Mouse (Mus musculus) heart, embryonic 10.5 days (tissue): ENCODE measurements around the gene Irf2bpl. TPM values are rescaled to one million over a fixed set of nuclear protein-coding genes. Genes with fewer than 3 reads are reported as not detected.

Experiments
- DNase-seq: peaks from one replicate; pipeline ENCODE4 v3.0.0-alpha.2; 2017; ENCODE audit warnings: low spot score
- H3K27ac ChIP-seq: fragments of 300-500 bp; sonication (generic); 2 replicates; pipeline ENCODE4 v1.5.1; 2016; ENCODE audit warnings: mild to moderate bottlenecking
- H3K27me3 ChIP-seq: fragments of 300-500 bp; sonication (generic); 2 replicates; pipeline ENCODE4 v1.6.1; 2016; ENCODE audit warnings: mild to moderate bottlenecking; ENCODE audit not compliant: poor library complexity, insufficient read depth, severe bottlenecking
- H3K36me3 ChIP-seq: fragments of 300-500 bp; sonication (generic); 2 replicates; pipeline ENCODE4 v1.6.1; 2016; ENCODE audit warnings: mild to moderate bottlenecking, moderate library complexity
- H3K4me1 ChIP-seq: fragments of 300-500 bp; sonication (generic); 2 replicates; pipeline ENCODE4 v1.6.1; 2016; ENCODE audit warnings: mild to moderate bottlenecking
- H3K4me3 ChIP-seq: fragments of 300-500 bp; sonication (generic); 2 replicates; pipeline ENCODE4 v1.5.1; 2016; ENCODE audit warnings: mild to moderate bottlenecking, moderate library complexity
- H3K9me3 ChIP-seq: fragments of 300-500 bp; sonication (generic); 2 replicates; pipeline ENCODE4 v1.6.1; 2016; ENCODE audit warnings: mild to moderate bottlenecking, moderate library complexity
- WGBS: fragments of 180-500 bp; shearing (Covaris S2); methylation state at CpG from one replicate; pipeline ENCODE4 v1.1.7; 2016; 5-methylcytosine and 5-hydroxymethylcytosine counted together
- polyA plus RNA-seq: library from polyadenylated mRNA; unstranded; fragments of >200 nt; fragmentation: Nextera tagmentation; extraction: Ambion mirVana; gene quantifications from 2 replicates; pipeline ENCODE4 v1.2.1, GENCODE M21; 2016

Gene Irf2bpl
- polyA plus RNA-seq, 1 experiment from 2014 or later: 28.7 TPM

GRCm38 (mm10) chr12:86912335-86913093 is 27.9 kb upstream of the Irf2bpl start:
- H3K4me3 ChIP-seq: peak overlapping the region; percentile 39; the same call in 1 of the 2 replicates
- 7% methylated on average over 22 of the region's 22 CpGs for WGBS
- H3K9me3 ChIP-seq: no peaks in the 10 kb centered on the region
- H3K27me3 ChIP-seq: 0 out of 2 replicates have a peak, but pooled peaks cover 13% of the 10 kb centered on the region
- no peaks in the 10 kb centered on the region for H3K36me3 ChIP-seq
- DNase-seq: no peak
- peaks cover 32% of the 10 kb centered on the region for H3K4me1 ChIP-seq
- peak overlapping the region; percentile 33; the same call in 1 of the 2 replicates for H3K27ac ChIP-seq

DNA sequence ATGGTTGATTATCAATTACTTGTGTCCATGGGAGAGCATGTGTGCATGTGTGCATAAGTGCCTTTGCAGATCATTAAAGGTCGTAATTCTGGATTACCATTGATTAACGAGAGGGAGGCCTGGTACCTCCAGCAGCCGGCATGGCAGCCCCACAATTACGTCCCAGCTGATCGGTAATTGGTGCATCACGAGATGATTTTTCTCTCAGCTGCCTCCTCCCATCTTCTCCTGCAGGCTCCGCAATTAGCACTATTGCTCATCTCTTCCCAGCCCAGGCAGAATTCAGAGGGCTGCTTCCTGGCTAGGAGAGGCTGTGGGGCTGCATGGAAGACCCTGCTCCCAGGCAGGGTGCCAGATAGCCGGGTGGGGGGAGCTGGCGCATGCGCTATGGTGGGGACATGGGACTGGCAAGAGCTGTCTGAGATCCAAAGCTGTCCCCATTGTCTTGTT is 26.9 kb upstream of the Irf2bpl start:
- no peak for DNase-seq
- H3K27ac ChIP-seq: no peak overlapping the region

GRCm38 (mm10) chr12:86906395-86906794 is 21.8 kb upstream of the Irf2bpl start:
- DNase-seq: peak; percentile 89
- 2% methylated on average over 15 of the region's 15 CpGs for WGBS
- no peaks in the 10 kb centered on the region for H3K9me3 ChIP-seq

More for the DNA sequence above, 26.9 kb upstream of the Irf2bpl start:
- H3K4me1 ChIP-seq: peaks cover 36% of the 10 kb centered on the region
- H3K4me3 ChIP-seq: no peak overlapping the region
- WGBS: 65% methylated on average over 10 of the region's 10 CpGs
- no peaks in the 10 kb centered on the region for H3K9me3 ChIP-seq
- H3K27me3 ChIP-seq: peaks cover 18% of the 10 kb centered on the region; the same call in 1 of the 2 replicates
- no peaks in the 10 kb centered on the region for H3K36me3 ChIP-seq

DNA sequence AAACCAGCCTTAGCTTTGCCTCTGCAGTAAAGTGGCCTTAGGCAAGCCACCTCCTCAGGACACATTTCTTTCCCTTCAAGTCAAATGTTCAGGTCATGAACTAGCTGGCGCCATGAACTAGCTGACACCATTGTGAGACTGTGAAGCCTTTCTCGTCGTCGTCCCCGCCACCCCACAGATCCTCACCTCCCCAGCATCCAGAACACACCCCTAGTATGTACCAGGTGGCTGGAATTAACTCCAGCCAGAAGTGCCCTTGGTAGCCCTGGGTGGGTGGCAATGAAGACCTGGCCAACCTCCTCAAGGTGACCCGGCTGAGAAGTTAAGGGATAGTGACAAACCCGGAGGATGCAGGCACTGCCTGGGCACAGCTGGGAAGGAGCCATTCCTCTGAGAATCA is 21.3 kb upstream of the Irf2bpl start:
- Histone ChIP-seq H3K9me3 (no peaks in the 10 kb centered on the region), H3K36me3 (no peaks in the 10 kb centered on the region), H3K4me1 (peaks cover 21% of the 10 kb centered on the region), H3K27ac (peak overlapping the region; percentile 49; the same call in 1 of the 2 replicates), H3K27me3 (peaks cover 8% of the 10 kb centered on the region; the same call in 1 of the 2 replicates), H3K4me3 (no peak overlapping the region)
- DNase-seq: no peak
- WGBS: 56% methylated on average over 7 of the region's 7 CpGs

More at GRCm38 (mm10) chr12:86906395-86906794, 21.8 kb upstream of the Irf2bpl start:
- H3K4me3 ChIP-seq: no peak overlapping the region
- peaks cover 8% of the 10 kb centered on the region; the same call in 1 of the 2 replicates for H3K27me3 ChIP-seq
- peaks cover 22% of the 10 kb centered on the region for H3K4me1 ChIP-seq
- no peak overlapping the region for H3K27ac ChIP-seq
- H3K36me3 ChIP-seq: no peaks in the 10 kb centered on the region

DNA sequence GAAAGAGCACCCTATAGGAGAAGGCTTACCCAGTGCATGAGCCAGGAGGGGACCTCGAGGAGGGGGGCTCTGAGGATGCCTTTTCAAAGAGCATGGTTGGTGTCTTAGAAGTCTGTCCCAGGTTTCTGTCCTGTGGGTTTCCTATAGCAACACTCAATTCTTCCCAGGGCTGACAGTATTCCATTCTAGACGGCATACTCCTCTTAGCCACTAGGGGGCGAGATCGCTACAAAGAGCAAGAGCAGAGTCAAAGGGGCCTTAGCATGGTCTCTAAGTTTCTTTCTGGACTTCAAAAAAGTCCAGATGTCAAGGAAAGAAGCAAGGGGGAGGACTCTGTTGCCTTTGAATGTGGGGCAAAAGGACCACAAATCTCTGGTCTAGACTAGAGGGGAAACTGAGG is 20.6 kb upstream of the Irf2bpl start:
- H3K27me3 ChIP-seq: peaks cover 8% of the 10 kb centered on the region; the same call in 1 of the 2 replicates
- peaks cover 25% of the 10 kb centered on the region for H3K4me1 ChIP-seq
- 12% methylated on average over 4 of the region's 4 CpGs for WGBS
- no peak for DNase-seq
- H3K9me3 ChIP-seq: no peaks in the 10 kb centered on the region
- H3K4me3 ChIP-seq: no peak overlapping the region
- 0 out of 2 replicates have a peak overlapping the region, but pooled peaks have one; percentile 49 for H3K27ac ChIP-seq
- no peaks in the 10 kb centered on the region for H3K36me3 ChIP-seq

- Histone ChIP-seq H3K36me3 (no peaks in the 10 kb centered on the region), H3K4me1 (peaks cover 31% of the 10 kb centered on the region), H3K27ac (peak overlapping the region; percentile 47), H3K9me3 (no peaks in the 10 kb centered on the region), H3K27me3 (peaks cover 8% of the 10 kb centered on the region; the same call in 1 of the 2 replicates), H3K4me3 (no peak overlapping the region)
- WGBS: 80% methylated on average over 11 of the region's 11 CpGs
- DNase-seq: no peak
Observed at GRCm38 (mm10) chr12:86903828-86904806, 19.5 kb upstream of the Irf2bpl start.

DNA sequence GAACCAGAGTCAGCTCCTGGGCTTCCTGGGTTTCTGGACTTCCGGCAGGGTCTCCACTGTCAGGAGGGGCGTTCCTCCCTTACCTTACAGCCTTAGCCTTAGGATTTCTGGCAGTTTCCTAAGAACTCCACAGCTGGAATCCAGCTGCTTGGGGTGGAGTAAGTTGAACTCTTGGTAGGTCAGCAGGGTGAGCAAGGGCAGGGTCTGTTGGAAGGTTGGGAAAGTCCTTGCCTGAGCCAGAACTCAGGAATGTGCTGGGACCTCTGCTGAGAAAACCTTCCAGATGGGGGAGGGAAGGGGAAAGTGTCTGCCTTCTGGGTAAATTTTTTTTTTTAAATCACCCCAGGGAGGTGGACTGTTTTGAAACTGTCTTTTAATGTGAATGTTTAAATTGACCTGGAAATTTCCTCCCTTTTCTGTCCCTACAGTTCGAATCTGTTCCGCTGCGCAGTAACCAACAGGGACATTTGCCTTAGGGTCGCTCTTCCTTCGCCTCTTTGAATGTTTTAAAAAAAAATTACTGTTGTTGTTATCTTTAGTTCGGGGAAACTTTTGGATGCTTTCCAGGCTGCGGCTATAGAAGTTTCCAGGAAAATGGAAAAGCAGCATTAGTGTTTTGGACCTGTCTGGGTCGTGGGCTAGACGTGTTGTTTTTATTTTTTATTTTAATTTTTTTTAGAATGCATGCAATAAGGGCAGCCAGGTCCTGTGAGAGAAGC is 15.0 kb upstream of the Irf2bpl start:
- no peak overlapping the region for H3K4me3 ChIP-seq
- WGBS: 50% methylated on average over 11 of the region's 11 CpGs
- peaks cover 59% of the 10 kb centered on the region for H3K4me1 ChIP-seq
- H3K9me3 ChIP-seq: no peaks in the 10 kb centered on the region
- no peaks in the 10 kb centered on the region for H3K36me3 ChIP-seq
- H3K27ac ChIP-seq: peak overlapping the region; percentile 97
- DNase-seq: no peak
- no peaks in the 10 kb centered on the region for H3K27me3 ChIP-seq

DNA sequence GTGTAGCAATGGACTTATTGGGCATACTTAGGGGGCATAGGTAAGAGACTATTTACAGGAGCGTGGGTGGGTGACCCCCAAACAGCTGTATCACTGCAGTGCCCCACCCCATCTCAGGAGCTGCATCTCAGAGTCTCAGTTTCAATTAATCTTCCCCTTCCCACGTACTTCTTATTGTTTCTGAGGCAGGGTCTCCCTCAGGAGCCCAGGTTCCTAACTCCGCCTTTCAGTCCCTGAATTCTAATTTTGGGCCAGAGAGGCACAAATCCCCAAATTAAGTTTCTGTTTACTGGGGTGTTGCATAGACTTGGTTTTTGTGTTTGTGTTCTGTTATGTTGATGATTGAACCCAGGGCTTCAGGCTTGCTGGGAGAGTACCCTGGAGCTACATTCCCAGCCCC is 13.8 kb upstream of the Irf2bpl start:
- Histone ChIP-seq H3K4me3 (no peak overlapping the region), H3K27me3 (no peaks in the 10 kb centered on the region), H3K4me1 (peaks cover 66% of the 10 kb centered on the region), H3K36me3 (no peaks in the 10 kb centered on the region), H3K9me3 (no peaks in the 10 kb centered on the region), H3K27ac (peak overlapping the region; percentile 97)
- WGBS: 70% methylated on average over 3 of the region's 3 CpGs
- no peak for DNase-seq

DNA sequence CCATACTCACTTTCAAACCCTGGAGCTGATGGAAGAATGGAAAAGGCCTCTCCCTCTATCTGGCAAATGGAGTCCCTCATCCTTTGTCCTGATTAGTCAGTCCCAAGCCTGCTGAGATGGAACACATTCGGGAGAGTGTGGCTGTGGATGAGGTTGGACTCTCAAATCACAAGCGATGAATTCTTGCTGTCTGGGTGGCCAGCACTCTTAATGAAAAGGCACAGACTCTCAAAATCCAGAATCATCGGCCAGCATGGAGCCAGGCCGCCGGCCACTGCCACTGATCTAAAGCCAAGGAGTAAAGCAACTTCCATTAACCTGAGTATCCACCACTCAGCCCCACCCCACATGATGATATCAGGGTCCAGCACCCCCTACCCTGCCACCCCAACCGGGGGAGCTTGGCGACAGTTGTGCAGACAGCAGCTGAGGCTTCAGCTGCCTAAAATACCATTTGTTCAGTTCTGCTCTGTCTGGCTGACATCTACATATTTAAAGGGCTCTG is 13.2 kb upstream of the Irf2bpl start:
- Histone ChIP-seq H3K4me3 (no peak overlapping the region), H3K4me1 (peaks cover 73% of the 10 kb centered on the region), H3K9me3 (no peaks in the 10 kb centered on the region), H3K27me3 (no peaks in the 10 kb centered on the region), H3K27ac (peak overlapping the region; percentile 97), H3K36me3 (no peaks in the 10 kb centered on the region)
- WGBS: 54% methylated on average over 7 of the region's 7 CpGs
- DNase-seq: no peak

GRCm38 (mm10) chr12:86896921-86897512 is 12.4 kb upstream of the Irf2bpl start:
- H3K4me1 ChIP-seq: peaks cover 81% of the 10 kb centered on the region
- no peaks in the 10 kb centered on the region for H3K9me3 ChIP-seq
- no peaks in the 10 kb centered on the region for H3K27me3 ChIP-seq
- H3K36me3 ChIP-seq: no peaks in the 10 kb centered on the region
- H3K27ac ChIP-seq: peak overlapping the region; percentile 97
- 28% methylated on average over 7 of the region's 7 CpGs for WGBS
- H3K4me3 ChIP-seq: peak overlapping the region; percentile 67
- no peak for DNase-seq

- 16% methylated on average over 7 of the region's 7 CpGs for WGBS
- peak overlapping the region; percentile 67 for H3K4me3 ChIP-seq
- H3K27me3 ChIP-seq: no peaks in the 10 kb centered on the region
- H3K9me3 ChIP-seq: no peaks in the 10 kb centered on the region
- peaks cover 86% of the 10 kb centered on the region for H3K4me1 ChIP-seq
- DNase-seq: no peak
- peak overlapping the region; percentile 97 for H3K27ac ChIP-seq
- no peaks in the 10 kb centered on the region for H3K36me3 ChIP-seq
Observed at GRCm38 (mm10) chr12:86896441-86896890, 11.9 kb upstream of the Irf2bpl start.
